Mouse (Mus musculus): ENCODE measurements around the gene Nup62. TPM values are rescaled to one million over a fixed set of nuclear protein-coding genes. Genes with fewer than 3 reads are reported as not detected.

Nup62 gene
- polyA plus RNA-seq, 1 experiment from 2014 or later = 49.0 TPM

- H3K27me3 ChIP-seq (ENCODE audit: control insufficient read depth, insufficient read depth, low read length) = no peaks in the 10 kb centered on the region
- no peak overlapping the region for H3K9ac ChIP-seq (ENCODE audit: low read depth, low read length)
- H3K4me3 ChIP-seq (ENCODE audit: low read depth, low read length) = no peak overlapping the region
- H3K27ac ChIP-seq (ENCODE audit: low read depth, low read length) = no peak overlapping the region
- H3K36me3 ChIP-seq (ENCODE audit: control insufficient read depth, insufficient read depth, low read length) = no peaks in the 10 kb centered on the region
- ATAC-seq (replicated peaks; ENCODE audit: insufficient number of reproducible peaks, low FRiP score, low TSS enrichment) = no peak
- 84% methylated on average over 7 of the region's 7 CpGs for WGBS (ENCODE audit: insufficient replicate concordance)
- H3K4me1 ChIP-seq (ENCODE audit: control insufficient read depth, insufficient read depth, low read length) = peaks cover 48% of the 10 kb centered on the region
- H3K9me3 ChIP-seq (replicated peaks; ENCODE audit: control insufficient read depth, low read length) = no peaks in the 10 kb centered on the region
- H3K4me2 ChIP-seq = no peak overlapping the region
Observed at GRCm38 (mm10) chr7:44821666-44822448, 6.0 kb downstream of the Nup62 start.

- Histone ChIP-seq H3K9ac (ENCODE audit: low read depth, low read length) (no peak overlapping the region), H3K36me3 (ENCODE audit: control insufficient read depth, insufficient read depth, low read length) (peaks cover 1% of the 10 kb centered on the region; the same call in 1 of the 2 replicates), H3K27ac (ENCODE audit: low read depth, low read length) (no peak overlapping the region), H3K9me3 (replicated peaks; ENCODE audit: control insufficient read depth, low read length) (no peaks in the 10 kb centered on the region), H3K4me3 (ENCODE audit: low read depth, low read length) (no peak overlapping the region), H3K4me1 (ENCODE audit: control insufficient read depth, insufficient read depth, low read length) (peaks cover 39% of the 10 kb centered on the region), H3K27me3 (ENCODE audit: control insufficient read depth, insufficient read depth, low read length) (no peaks in the 10 kb centered on the region), H3K4me2 (no peak overlapping the region)
- no peak for ATAC-seq (replicated peaks; ENCODE audit: insufficient number of reproducible peaks, low FRiP score, low TSS enrichment)
- WGBS (ENCODE audit: insufficient replicate concordance) = 49% methylated on average over 7 of the region's 7 CpGs
Observed at GRCm38 (mm10) chr7:44823409-44823808, 7.5 kb downstream of the Nup62 start.

DNA sequence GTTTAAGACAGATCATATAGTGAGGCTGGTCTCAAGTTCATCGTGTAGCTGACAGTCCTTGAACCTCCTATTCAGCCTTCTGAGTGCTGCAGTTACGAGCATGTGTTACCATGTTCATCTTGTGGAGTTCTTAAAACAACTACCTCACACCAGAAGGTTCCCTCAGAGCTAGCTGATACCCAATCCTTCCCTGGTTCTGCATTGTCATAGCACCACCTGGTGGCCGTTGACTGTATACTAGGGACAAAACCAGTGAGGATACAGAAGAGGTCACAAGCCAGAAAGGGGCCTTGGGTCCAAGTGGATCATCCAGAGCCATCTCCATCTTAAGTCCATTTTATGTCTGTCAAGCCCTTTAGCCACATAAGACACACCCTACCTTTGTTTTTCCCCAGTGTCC lies 9.0 kb downstream of the Nup62 start:
- Histone ChIP-seq H3K9ac (ENCODE audit: low read depth, low read length) (no peak overlapping the region), H3K36me3 (ENCODE audit: control insufficient read depth, insufficient read depth, low read length) (peaks cover 16% of the 10 kb centered on the region), H3K27ac (ENCODE audit: low read depth, low read length) (no peak overlapping the region), H3K9me3 (replicated peaks; ENCODE audit: control insufficient read depth, low read length) (no peaks in the 10 kb centered on the region), H3K4me1 (ENCODE audit: control insufficient read depth, insufficient read depth, low read length) (peaks cover 25% of the 10 kb centered on the region), H3K4me2 (no peak overlapping the region), H3K27me3 (ENCODE audit: control insufficient read depth, insufficient read depth, low read length) (no peaks in the 10 kb centered on the region), H3K4me3 (ENCODE audit: low read depth, low read length) (no peak overlapping the region)
- WGBS (ENCODE audit: insufficient replicate concordance) = 22% methylated on average over 3 of the region's 3 CpGs
- no peak for ATAC-seq (replicated peaks; ENCODE audit: insufficient number of reproducible peaks, low FRiP score, low TSS enrichment)

GRCm38 (mm10) chr7:44826771-44827170 lies 10.9 kb downstream of the Nup62 start:
- Histone ChIP-seq H3K9me3 (replicated peaks; ENCODE audit: control insufficient read depth, low read length) (no peaks in the 10 kb centered on the region), H3K27me3 (ENCODE audit: control insufficient read depth, insufficient read depth, low read length) (no peaks in the 10 kb centered on the region), H3K27ac (ENCODE audit: low read depth, low read length) (no peak overlapping the region), H3K9ac (ENCODE audit: low read depth, low read length) (no peak overlapping the region), H3K4me2 (no peak overlapping the region), H3K36me3 (ENCODE audit: control insufficient read depth, insufficient read depth, low read length) (peaks cover 32% of the 10 kb centered on the region), H3K4me1 (ENCODE audit: control insufficient read depth, insufficient read depth, low read length) (peaks cover 20% of the 10 kb centered on the region), H3K4me3 (ENCODE audit: low read depth, low read length) (no peak overlapping the region)
- ATAC-seq (replicated peaks; ENCODE audit: insufficient number of reproducible peaks, low FRiP score, low TSS enrichment) = no peak
- 89% methylated on average over 3 of the region's 3 CpGs for WGBS (ENCODE audit: insufficient replicate concordance)

- Histone ChIP-seq H3K4me1 (ENCODE audit: control insufficient read depth, insufficient read depth, low read length) (peaks cover 13% of the 10 kb centered on the region), H3K4me3 (ENCODE audit: low read depth, low read length) (no peak overlapping the region), H3K27me3 (ENCODE audit: control insufficient read depth, insufficient read depth, low read length) (no peaks in the 10 kb centered on the region), H3K9ac (ENCODE audit: low read depth, low read length) (no peak overlapping the region), H3K27ac (ENCODE audit: low read depth, low read length) (no peak overlapping the region), H3K36me3 (ENCODE audit: control insufficient read depth, insufficient read depth, low read length) (peaks cover 37% of the 10 kb centered on the region), H3K4me2 (no peak overlapping the region), H3K9me3 (replicated peaks; ENCODE audit: control insufficient read depth, low read length) (no peaks in the 10 kb centered on the region)
- ATAC-seq (replicated peaks; ENCODE audit: insufficient number of reproducible peaks, low FRiP score, low TSS enrichment) = no peak
- WGBS (ENCODE audit: insufficient replicate concordance) = 93% methylated on average over 5 of the region's 5 CpGs
Observed at GRCm38 (mm10) chr7:44828706-44829105, 12.8 kb downstream of the Nup62 start.

GRCm38 (mm10) chr7:44832763-44833162 lies 16.9 kb downstream of the Nup62 start:
- H3K4me3 ChIP-seq (ENCODE audit: low read depth, low read length) = no peak overlapping the region
- 0 out of 2 replicates have a peak, but pooled peaks cover 2% of the 10 kb centered on the region for H3K4me1 ChIP-seq (ENCODE audit: control insufficient read depth, insufficient read depth, low read length)
- no peaks in the 10 kb centered on the region for H3K9me3 ChIP-seq (replicated peaks; ENCODE audit: control insufficient read depth, low read length)
- H3K27me3 ChIP-seq (ENCODE audit: control insufficient read depth, insufficient read depth, low read length) = no peaks in the 10 kb centered on the region
- no peak overlapping the region for H3K9ac ChIP-seq (ENCODE audit: low read depth, low read length)
- no peak for ATAC-seq (replicated peaks; ENCODE audit: insufficient number of reproducible peaks, low FRiP score, low TSS enrichment)
- H3K36me3 ChIP-seq (ENCODE audit: control insufficient read depth, insufficient read depth, low read length) = peaks cover 37% of the 10 kb centered on the region
- H3K27ac ChIP-seq (ENCODE audit: low read depth, low read length) = no peak overlapping the region
- no peak overlapping the region for H3K4me2 ChIP-seq
- WGBS (ENCODE audit: insufficient replicate concordance) = 79% methylated on average over 4 of the region's 4 CpGs

DNA sequence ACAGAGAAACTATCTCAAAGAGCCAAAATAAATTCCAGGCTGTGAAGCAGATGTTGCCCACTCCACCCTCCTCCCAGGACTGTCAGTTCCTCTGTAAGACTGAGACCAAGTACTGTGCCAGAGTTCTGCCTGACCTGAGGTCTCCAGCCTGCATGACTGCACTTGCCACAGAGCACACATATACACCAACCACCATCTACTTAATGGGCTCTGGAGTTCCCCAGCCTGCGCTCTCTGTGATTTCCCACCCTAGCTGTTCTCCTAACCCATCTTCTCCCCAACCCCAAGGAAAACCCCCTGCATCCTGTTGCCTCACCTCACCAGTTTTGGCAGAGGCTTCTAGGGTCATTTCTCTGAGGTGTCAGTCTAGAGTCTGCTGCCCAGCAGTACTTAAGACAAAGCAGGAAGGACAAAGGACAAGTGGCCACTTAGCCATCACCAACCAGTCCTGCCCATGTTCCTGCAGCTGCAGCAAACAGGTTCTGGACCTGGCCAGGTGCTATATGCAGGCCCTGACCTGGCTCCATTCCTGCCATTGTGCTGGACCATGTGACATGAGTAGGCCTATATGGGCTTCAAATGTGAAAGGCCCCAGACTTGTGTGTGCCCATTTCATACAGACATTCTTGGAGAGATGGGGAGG lies 19.6 kb downstream of the Nup62 start:
- H3K9me3 ChIP-seq (replicated peaks; ENCODE audit: control insufficient read depth, low read length) = no peaks in the 10 kb centered on the region
- H3K9ac ChIP-seq (ENCODE audit: low read depth, low read length) = no peak overlapping the region
- WGBS (ENCODE audit: insufficient replicate concordance) = 88% methylated on average over 1 of the region's 1 CpGs
- peaks cover 11% of the 10 kb centered on the region for H3K27me3 ChIP-seq (ENCODE audit: control insufficient read depth, insufficient read depth, low read length)
- H3K4me1 ChIP-seq (ENCODE audit: control insufficient read depth, insufficient read depth, low read length) = peaks cover 12% of the 10 kb centered on the region
- H3K27ac ChIP-seq (ENCODE audit: low read depth, low read length) = no peak overlapping the region
- no peak overlapping the region for H3K4me2 ChIP-seq
- peaks cover 14% of the 10 kb centered on the region for H3K36me3 ChIP-seq (ENCODE audit: control insufficient read depth, insufficient read depth, low read length)
- no peak overlapping the region for H3K4me3 ChIP-seq (ENCODE audit: low read depth, low read length)
- no peak for ATAC-seq (replicated peaks; ENCODE audit: insufficient number of reproducible peaks, low FRiP score, low TSS enrichment)

DNA sequence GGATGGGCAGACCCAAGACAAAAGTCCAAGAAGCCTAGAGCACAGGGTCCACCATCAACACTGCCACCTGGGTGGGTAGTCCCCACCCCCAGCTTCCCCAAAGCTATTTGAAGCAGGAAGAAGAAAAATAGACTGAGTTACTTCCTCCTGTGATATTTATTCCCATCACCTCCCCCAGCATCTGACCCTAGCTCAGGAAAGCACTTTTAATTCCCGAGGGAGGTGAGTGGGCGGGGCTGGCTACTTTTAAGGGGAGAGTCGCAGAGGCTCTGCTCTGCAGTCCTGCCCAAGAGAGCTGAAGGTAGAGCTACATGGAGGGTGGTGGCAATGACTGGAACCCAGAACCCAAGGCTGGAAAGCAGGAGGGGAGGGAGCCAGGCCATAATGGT lies 20.1 kb downstream of the Nup62 start:
- Histone ChIP-seq H3K4me1 (ENCODE audit: control insufficient read depth, insufficient read depth, low read length) (peaks cover 12% of the 10 kb centered on the region), H3K9ac (ENCODE audit: low read depth, low read length) (no peak overlapping the region), H3K4me3 (ENCODE audit: low read depth, low read length) (no peak overlapping the region), H3K9me3 (replicated peaks; ENCODE audit: control insufficient read depth, low read length) (no peaks in the 10 kb centered on the region), H3K4me2 (no peak overlapping the region), H3K27me3 (ENCODE audit: control insufficient read depth, insufficient read depth, low read length) (peaks cover 13% of the 10 kb centered on the region), H3K36me3 (ENCODE audit: control insufficient read depth, insufficient read depth, low read length) (peaks cover 9% of the 10 kb centered on the region), H3K27ac (ENCODE audit: low read depth, low read length) (no peak overlapping the region)
- 39% methylated on average over 3 of the region's 3 CpGs for WGBS (ENCODE audit: insufficient replicate concordance)
- no peak for ATAC-seq (replicated peaks; ENCODE audit: insufficient number of reproducible peaks, low FRiP score, low TSS enrichment)
